ENCODE assay signal across 19 mouse cellular contexts in genomic region chr5:111288486-111288885, GRCm38 (mm10). TPM values are rescaled to one million over a fixed set of nuclear protein-coding genes. Genes with fewer than 3 reads are reported as not detected.
DNase-seq lines count a peak whose midpoint lies in the region; ATAC-seq and TF ChIP-seq lines count a peak whose summit lies in the region.
"Had no signal": no experiment of that assay in that cellular context is flagged by ENCODE, and none has a peak within 500 bp of the region (broad histone marks: within the 10 kb centered on the region; RNA-seq: fewer than 3 reads in every experiment).

No protein-coding gene starts in this region.

- no peak overlapping the region for H3K4me3 ChIP-seq in lung, embryonic 14.5 days (ENCODE audit: low read depth, low read length)
- no peak overlapping the region for H3K4me3 ChIP-seq in lung, adult 2 months (replicated peaks; ENCODE audit: extremely low read depth, low read depth, low read length)
- H3K4me3 ChIP-seq in liver, embryonic 14.5 days (ENCODE audit: insufficient read depth in 1 of 2, low read depth in 2 of 2, low read length in 2 of 2): no peak overlapping the region
- H3K4me3 ChIP-seq: embryonic facial prominence, embryonic 15.5 days; hindbrain, embryonic 10.5 days; limb, embryonic 13.5 days; midbrain, embryonic 13.5 days; neural tube, embryonic 13.5 days had no signal

- TF ChIP-seq POLR2A in lung, adult 2 months (IDR thresholded peaks at IDR 0.05; ENCODE audit: borderline replicate concordance, extremely low read depth, low read depth, low read length): no peak

- no peak for TF ChIP-seq CTCF in lung, embryonic 14.5 days (IDR thresholded peaks at IDR 0.05; ENCODE audit: low read depth)
- TF ChIP-seq CTCF in lung, adult 2 months (IDR thresholded peaks at IDR 0.05; ENCODE audit: insufficient read depth, low read length): no peak
- TF ChIP-seq CTCF in liver, embryonic 14.5 days (IDR thresholded peaks at IDR 0.05; ENCODE audit: low read depth): no peak

- peaks cover 40% of the 10 kb centered on the region for H3K36me3 ChIP-seq in lung, embryonic 14.5 days (ENCODE audit: insufficient read depth)
- no peaks in the 10 kb centered on the region for H3K36me3 ChIP-seq in liver, embryonic 14.5 days (replicated peaks; ENCODE audit: control insufficient read depth, insufficient read depth, low read depth)
- H3K36me3 ChIP-seq: G1E had no signal

- 0 out of 2 replicates have a peak overlapping the region, but pooled peaks have one; percentile 22 for H3K27ac ChIP-seq in lung, embryonic 14.5 days (ENCODE audit: low read depth)
- no peak overlapping the region for H3K27ac ChIP-seq in liver, embryonic 14.5 days
- H3K27ac ChIP-seq: embryonic facial prominence, embryonic 15.5 days; hindbrain, embryonic 10.5 days; hindbrain, postnatal 0 days; limb, embryonic 13.5 days; midbrain, embryonic 13.5 days; neural tube, embryonic 13.5 days had no signal

- no peak for TF ChIP-seq EP300 in liver, embryonic 14.5 days (IDR thresholded peaks at IDR 0.05; ENCODE audit: low read depth)

- WGBS in lung, embryonic 14.5 days: 76% methylated on average over 11 of the region's 11 CpGs
- 65% methylated on average over 11 of the region's 11 CpGs for WGBS in lung, adult 2 months
- WGBS in liver, embryonic 14.5 days (ENCODE audit: insufficient replicate concordance): 70% methylated on average over 11 of the region's 11 CpGs

- ATAC-seq in lung, embryonic 14.5 days (ENCODE audit: insufficient read depth): no peak
- no peak for ATAC-seq in liver, embryonic 14.5 days (ENCODE audit: insufficient read depth)
- no peak for ATAC-seq in activated CD4-positive, CD25-positive, alpha-beta regulatory T cell, adult 4 months
- ATAC-seq: hindbrain, postnatal 0 days; intestine, postnatal 0 days; midbrain, embryonic 13.5 days had no signal

- H3K9me3 ChIP-seq in lung, embryonic 14.5 days (ENCODE audit: low read depth, low read length): no peaks in the 10 kb centered on the region
- no peaks in the 10 kb centered on the region for H3K9me3 ChIP-seq in liver, embryonic 14.5 days (ENCODE audit: control insufficient read depth, low read length)
- H3K9me3 ChIP-seq: embryonic facial prominence, embryonic 15.5 days; G1E; hindbrain, embryonic 10.5 days; limb, embryonic 13.5 days; midbrain, embryonic 13.5 days; neural tube, embryonic 13.5 days had no signal

- H3K4me1 ChIP-seq in lung, embryonic 14.5 days (ENCODE audit: insufficient read depth): no peaks in the 10 kb centered on the region
- no peaks in the 10 kb centered on the region for H3K4me1 ChIP-seq in lung, adult 2 months (ENCODE audit: control insufficient read depth, insufficient read depth, low read length)
- H3K4me1 ChIP-seq in liver, embryonic 14.5 days (replicated peaks; ENCODE audit: control insufficient read depth in 2 of 2, insufficient read depth in 2 of 2, low read length in 1 of 2): no peaks in the 10 kb centered on the region; a peak in 1 of 4 replicates

- H3K4me2 ChIP-seq in lung, embryonic 14.5 days: no peak overlapping the region
- no peak overlapping the region for H3K4me2 ChIP-seq in liver, embryonic 14.5 days (ENCODE audit: low read depth)
- H3K4me2 ChIP-seq: embryonic facial prominence, embryonic 15.5 days; limb, embryonic 13.5 days; midbrain, embryonic 13.5 days; neural tube, embryonic 13.5 days had no signal

- H3K27me3 ChIP-seq in lung, embryonic 14.5 days (ENCODE audit: insufficient read depth, low read length): no peaks in the 10 kb centered on the region
- no peaks in the 10 kb centered on the region for H3K27me3 ChIP-seq in liver, embryonic 14.5 days (ENCODE audit: control insufficient read depth, insufficient read depth, low read length)
- H3K27me3 ChIP-seq: embryonic facial prominence, embryonic 15.5 days; limb, embryonic 13.5 days; midbrain, embryonic 13.5 days; neural tube, embryonic 13.5 days had no signal

- DNase-seq in kidney, adult 11 months: peak; percentile 77
- DNase-seq in kidney, postnatal 4 days: no peak
- no peak for DNase-seq in lung, embryonic 14.5 days
- no peak for DNase-seq in lung, adult 2 months
- DNase-seq in liver, embryonic 14.5 days (ENCODE audit: low read depth in 3 of 3, low spot score in 3 of 3): peak in 2 of 3 experiments; percentile 6 to 9
- DNase-seq in MN1 (ENCODE audit: low spot score): no peak
- DNase-seq: adrenal gland, postnatal 36 days; cerebellum, adult 11-12 months; cerebellum, postnatal 36 days; thymus, postnatal 14 days had no signal

- no peak overlapping the region for H3K9ac ChIP-seq in lung, embryonic 14.5 days
- H3K9ac ChIP-seq in liver, embryonic 14.5 days (replicated peaks): no peak overlapping the region
- H3K9ac ChIP-seq: embryonic facial prominence, embryonic 15.5 days; limb, embryonic 13.5 days; midbrain, embryonic 13.5 days; neural tube, embryonic 13.5 days had no signal

RNA-seq across cellular contexts. Expression of gene Pitpnb, which starts 42.1 kb away (rescaled TPM):
- polyA plus RNA-seq in lung, embryonic 14.5 days (2014; fragmentation: Nextera tagmentation; extraction: Ambion mirVana): 120 and 123 TPM in 2 replicates
- 39.4 and 53.9 TPM in 2 replicates for polyA plus RNA-seq in lung, adult 2 months (2012; rRNA removed)
- polyA plus RNA-seq in liver, embryonic 14.5 days (2012; rRNA removed): 23.1 and 23.6 TPM in 2 replicates
- polyA plus RNA-seq in liver, embryonic 14.5 days (2014; fragmentation: Nextera tagmentation; extraction: Ambion mirVana): 31.5 and 32.0 TPM in 2 replicates
- polyA plus RNA-seq in activated CD4-positive, CD25-positive, alpha-beta regulatory T cell, adult 4 months (2017; shearing (Covaris generic)): 10 to 100 TPM; 64.5 TPM

Comparison
In these comparisons a context has a peak if more than half of its experiments do, and no peak if none do; other contexts are left out.
1. DNase-seq: peak in kidney, adult 11 months (single experiment) and liver, embryonic 14.5 days (2 of 3); none in kidney, postnatal 4 days (0 of 2), lung, embryonic 14.5 days (single experiment), lung, adult 2 months (single experiment) and MN1 (single experiment).